Mouse (Mus musculus) embryonic fibroblast, embryonic 13.5 days (primary cell): ENCODE results near the gene Olfr222.

Source experiments
- CTCF ChIP-seq: IDR thresholded peaks from 2 replicates; pipeline ENCODE4 v1.5.1; 2011; ENCODE audit warnings: mild to moderate bottlenecking, control low read depth, low read length, moderate library complexity, borderline replicate concordance; ENCODE audit not compliant: insufficient read depth
- POLR2A ChIP-seq: IDR thresholded peaks from 2 replicates; pipeline ENCODE4 v1.6.1; 2011; ENCODE audit warnings: low read depth, mild to moderate bottlenecking, control low read depth, low read length, moderate library complexity

DNA sequence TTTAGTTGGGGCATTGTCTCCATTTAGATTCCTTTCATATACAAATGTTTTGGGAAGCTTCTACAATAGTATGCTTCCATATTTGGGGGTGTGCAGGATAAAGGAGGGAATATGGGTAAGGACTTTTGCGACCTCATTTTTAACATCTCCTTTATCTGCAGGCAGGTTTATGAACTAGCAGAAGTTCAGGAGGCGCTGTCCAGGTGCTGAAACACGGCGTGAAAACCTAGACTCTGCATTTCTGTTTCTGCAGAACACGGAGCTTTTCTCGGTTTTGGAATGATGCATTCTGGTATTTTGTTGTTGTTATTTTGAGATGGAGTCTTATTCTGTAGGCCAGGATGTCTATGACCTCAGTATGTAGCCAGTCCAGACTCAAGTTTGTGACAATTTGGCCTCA, 8.5 kb upstream of the Olfr222 start:
- no peak for TF ChIP-seq POLR2A
- TF ChIP-seq CTCF = no peak
